Mouse (Mus musculus) cerebellum, adult 18-20 months (tissue): ENCODE measurements at regions not wholly inside any gene's neighbourhood (a gene's known extent, or its start where the extent isn't known, plus 50 kb on each side); places are given as distances from the start of the nearest gene placed in this dataset.
"Not testable (repeated sequence)": the region's sequence is repeated elsewhere in the genome, so short reads cannot be mapped to it uniquely, and the experiment has no call there.

ENCODE experiments used
- DNase-seq, 2 experiments: peaks; one replicate each; pipeline ENCODE4 v3.0.0; 2021

- DNase-seq = not testable (repeated sequence)
Observed at GRCm38 (mm10) chrX:19341231-19342007, 139.7 kb downstream of the Tex13c3 start.

GRCm38 (mm10) chrX:19313286-19313685 lies 167.8 kb downstream of the Tex13c3 start:
- peak; percentile 36 to 49 for DNase-seq

GRCm38 (mm10) chrX:19311809-19312559 lies 169.1 kb downstream of the Tex13c3 start:
- peak; percentile 22 to 31 for DNase-seq

GRCm38 (mm10) chrX:19311377-19311776 lies 169.7 kb downstream of the Tex13c3 start:
- peak; percentile 62 to 73 for DNase-seq

- DNase-seq = no peak
Observed at GRCm38 (mm10) chrX:19288171-19288570, 192.9 kb downstream of the Tex13c3 start.

- no peak for DNase-seq
Observed at GRCm38 (mm10) chrX:19286431-19286830, 194.7 kb downstream of the Tex13c3 start.

- no peak for DNase-seq
Observed at GRCm38 (mm10) chrX:19285773-19286172, 195.3 kb downstream of the Tex13c3 start.

- no peak for DNase-seq
Observed at GRCm38 (mm10) chrX:19283078-19283477, 198.0 kb downstream of the Tex13c3 start.

- DNase-seq = no peak
Observed at GRCm38 (mm10) chrX:19264237-19264636, 216.9 kb downstream of the Tex13c3 start.

GRCm38 (mm10) chrX:19246777-19247619 lies 234.1 kb downstream of the Tex13c3 start:
- DNase-seq = no peak

GRCm38 (mm10) chrX:19237738-19238261 lies 243.3 kb downstream of the Tex13c3 start:
- peak; percentile 71 to 72 for DNase-seq

GRCm38 (mm10) chrX:19237048-19237737 lies 243.9 kb downstream of the Tex13c3 start:
- DNase-seq = peak; percentile 45 to 54

GRCm38 (mm10) chrX:19235449-19235848 lies 245.7 kb downstream of the Tex13c3 start:
- DNase-seq = no peak

GRCm38 (mm10) chrX:19231823-19232222 lies 249.3 kb downstream of the Tex13c3 start:
- no peak for DNase-seq

- no peak for DNase-seq
Observed at GRCm38 (mm10) chrX:19223336-19223735, 257.8 kb downstream of the Tex13c3 start.

GRCm38 (mm10) chrX:19220785-19221496 lies 260.2 kb downstream of the Tex13c3 start:
- DNase-seq = no peak

- no peak for DNase-seq
Observed at GRCm38 (mm10) chrX:19219727-19220126, 261.4 kb downstream of the Tex13c3 start.

- DNase-seq = no peak
Observed at GRCm38 (mm10) chrX:19219301-19219700, 261.8 kb downstream of the Tex13c3 start.

- DNase-seq = no peak
Observed at GRCm38 (mm10) chrX:19206420-19206819, 274.7 kb downstream of the Tex13c3 start.

- no peak for DNase-seq
Observed at GRCm38 (mm10) chrX:19202542-19202941, 278.6 kb downstream of the Tex13c3 start.

GRCm38 (mm10) chrX:19201383-19201782 lies 279.7 kb downstream of the Tex13c3 start:
- DNase-seq = no peak

- no peak for DNase-seq
Observed at GRCm38 (mm10) chrX:19199531-19199930, 281.6 kb downstream of the Tex13c3 start.
